Mouse (Mus musculus) left cerebral cortex, adult 11 months (tissue): ENCODE measurements around the gene Elmod2.
"Not testable (repeated sequence)": the region's sequence is repeated elsewhere in the genome, so short reads cannot be mapped to it uniquely, and the experiment has no call there.

ENCODE experiments used
- DNase-seq: peaks from one replicate; pipeline ENCODE4 v3.0.0; 2022; ENCODE audit warnings: low spot score

The Elmod2 gene

GRCm38 (mm10) chr8:83331899-83332697 lies at the start of gene Elmod2:
Gene Elmod2 (minus strand): TSS chr8:83332486.
- peak; percentile 96 for DNase-seq

GRCm38 (mm10) chr8:83381016-83381415 lies 48.7 kb upstream of the Elmod2 start:
- DNase-seq, result no peak

GRCm38 (mm10) chr8:83380141-83380540 lies 47.9 kb upstream of the Elmod2 start:
- DNase-seq, result no peak

GRCm38 (mm10) chr8:83377231-83377630 lies 44.9 kb upstream of the Elmod2 start:
- no peak for DNase-seq

GRCm38 (mm10) chr8:83363156-83363769 lies 31.0 kb upstream of the Elmod2 start:
- DNase-seq, result no peak

- no peak for DNase-seq
Measured at GRCm38 (mm10) chr8:83351315-83351714, 19.0 kb upstream of the Elmod2 start.

GRCm38 (mm10) chr8:83348263-83348662 lies 16.0 kb upstream of the Elmod2 start, which contains the start of gene Mgat4d:
Gene Mgat4d (plus strand): TSS chr8:83348471.
- no peak for DNase-seq

- DNase-seq, result no peak
Measured at GRCm38 (mm10) chr8:83342693-83343092, 10.4 kb upstream of the Elmod2 start.

- DNase-seq, result no peak
Measured at GRCm38 (mm10) chr8:83342076-83342475, 9.8 kb upstream of the Elmod2 start.

- no peak for DNase-seq
Measured at GRCm38 (mm10) chr8:83332864-83333263, 578 bp upstream of the Elmod2 start.

GRCm38 (mm10) chr8:83331567-83331898 lies 753 bp downstream of the Elmod2 start:
- DNase-seq, result peak; percentile 18

GRCm38 (mm10) chr8:83327889-83328288 lies 4.4 kb downstream of the Elmod2 start:
- no peak for DNase-seq

GRCm38 (mm10) chr8:83323056-83323455 lies 9.2 kb downstream of the Elmod2 start:
- DNase-seq, result no peak

GRCm38 (mm10) chr8:83322374-83322773 lies 9.9 kb downstream of the Elmod2 start:
- DNase-seq, result no peak

- no peak for DNase-seq
Measured at GRCm38 (mm10) chr8:83320543-83320942, 11.7 kb downstream of the Elmod2 start.

GRCm38 (mm10) chr8:83315691-83316090 lies 16.6 kb downstream of the Elmod2 start:
- DNase-seq, result no peak

GRCm38 (mm10) chr8:83315084-83315483 lies 17.2 kb downstream of the Elmod2 start:
- DNase-seq, result not testable (repeated sequence)

- no peak for DNase-seq
Measured at GRCm38 (mm10) chr8:83309836-83310235, 22.4 kb downstream of the Elmod2 start.

- DNase-seq, result no peak
Measured at GRCm38 (mm10) chr8:83304946-83305345, 27.3 kb downstream of the Elmod2 start.

GRCm38 (mm10) chr8:83300135-83300534 lies 32.2 kb downstream of the Elmod2 start:
- DNase-seq, result no peak

- no peak for DNase-seq
Measured at GRCm38 (mm10) chr8:83297375-83297774, 34.9 kb downstream of the Elmod2 start.

- no peak for DNase-seq
Measured at GRCm38 (mm10) chr8:83290176-83290575, 42.1 kb downstream of the Elmod2 start, which contains the start of gene Ucp1. Gene Ucp1 (plus strand): TSS chr8:83290352.

GRCm38 (mm10) chr8:83285391-83285790 lies 46.9 kb downstream of the Elmod2 start:
- DNase-seq, result no peak

- DNase-seq, result no peak
Measured at GRCm38 (mm10) chr8:83278431-83278830, 53.9 kb downstream of the Elmod2 start.
